Mouse (Mus musculus) CH12.LX (cell line): Measurements from ENCODE around the gene Ppp2r5c.

Experiments used
- BHLHE40 ChIP-seq: IDR thresholded peaks from 2 replicates; pipeline ENCODE4 v1.6.1; 2011; ENCODE audit warnings: mild to moderate bottlenecking, low read depth, low read length, improper control_type of control experiment
- CHD2 ChIP-seq: IDR thresholded peaks from 2 replicates; pipeline ENCODE4 v1.6.1; 2011; ENCODE audit warnings: low read length, improper control_type of control experiment
- CTCF ChIP-seq, 2 experiments: IDR thresholded peaks in 1 of 2; conservative IDR thresholded peaks in 1 of 2; 2 replicates each; pipeline ENCODE4 v1.5.1; 2011 to 2012; ENCODE audit warnings: low read depth in 2 of 2, low read length in 2 of 2, improper control_type of control experiment in 1 of 2, inconsistent platforms in 1 of 2, mild to moderate bottlenecking in 1 of 2, moderate library complexity in 1 of 2
- ELF1 ChIP-seq: IDR thresholded peaks from 2 replicates; pipeline ENCODE4 v1.6.1; 2014; ENCODE audit warnings: low read depth, mild to moderate bottlenecking, inconsistent platforms, low read length, improper control_type of control experiment
- EP300 ChIP-seq: IDR thresholded peaks from 2 replicates; pipeline ENCODE4 v1.6.1; 2011; ENCODE audit warnings: low read length, improper control_type of control experiment
- KAT2A ChIP-seq: IDR thresholded peaks from 2 replicates; pipeline ENCODE4 v1.6.1; 2012; ENCODE audit warnings: low read length, improper control_type of control experiment, inconsistent platforms; ENCODE audit not compliant: insufficient replicate concordance
- MAFK ChIP-seq: IDR thresholded peaks from 2 replicates; pipeline ENCODE4 v1.6.1; 2011; ENCODE audit warnings: low read length, improper control_type of control experiment; ENCODE audit not compliant: insufficient replicate concordance
- MAX ChIP-seq: IDR thresholded peaks from 2 replicates; pipeline ENCODE4 v1.6.1; 2011; ENCODE audit warnings: low read length, improper control_type of control experiment
- MYC ChIP-seq: IDR thresholded peaks from 2 replicates; pipeline ENCODE4 v1.6.1; 2011; ENCODE audit warnings: low read depth, mild to moderate bottlenecking, improper control_type of control experiment, low read length
- POLR2A ChIP-seq: IDR thresholded peaks from 2 replicates; pipeline ENCODE4 v1.6.1; 2011; ENCODE audit warnings: low read depth, mild to moderate bottlenecking, improper control_type of control experiment, low read length
- TBP ChIP-seq: conservative IDR thresholded peaks from 2 replicates; pipeline ENCODE4 v1.6.1; 2011; ENCODE audit warnings: low read depth, low read length, improper control_type of control experiment
- TCF12 ChIP-seq: IDR thresholded peaks from 2 replicates; pipeline ENCODE4 v1.6.1; 2014; ENCODE audit warnings: low read depth, mild to moderate bottlenecking, inconsistent platforms, low read length, improper control_type of control experiment
- ZNF384 ChIP-seq: IDR thresholded peaks from 2 replicates; pipeline ENCODE4 v1.6.1; 2012; ENCODE audit warnings: low read depth, low read length, improper control_type of control experiment, inconsistent platforms

DNA sequence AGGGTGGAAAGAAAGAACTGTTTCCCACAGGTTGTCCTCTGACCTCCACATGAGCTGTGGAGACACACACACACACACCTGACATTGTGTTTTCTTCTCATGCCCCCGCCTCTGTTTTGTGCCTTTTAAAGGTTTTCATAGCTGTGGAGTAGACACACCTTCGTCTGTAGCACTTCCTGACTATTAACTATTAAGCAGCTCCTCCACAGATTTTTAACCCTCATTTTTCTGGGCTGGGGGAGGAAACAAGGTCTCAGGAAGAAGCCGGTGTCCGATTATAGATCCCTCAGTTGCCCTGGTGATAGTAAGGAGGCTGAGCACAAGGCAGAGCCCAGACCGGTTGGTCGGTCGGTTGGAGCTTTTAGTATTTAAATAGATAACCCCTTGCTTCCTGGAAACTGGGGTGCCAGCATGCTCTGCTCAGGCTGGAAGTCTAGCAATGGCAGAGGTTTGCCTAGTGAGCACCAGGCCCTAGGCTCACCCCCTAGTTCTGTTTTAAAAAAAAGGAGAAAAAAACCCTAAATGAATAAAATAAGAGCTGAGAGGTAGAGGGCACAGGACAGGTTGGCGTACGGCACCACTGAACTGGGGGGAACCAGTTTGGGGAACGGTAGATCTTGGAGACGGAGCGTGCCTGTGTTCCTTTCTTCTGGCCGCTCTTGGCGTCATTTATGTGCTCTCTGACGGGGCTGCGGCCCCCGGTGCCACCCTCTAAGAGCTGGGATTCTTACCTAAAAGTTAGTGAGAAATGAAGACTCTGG lies 38.1 kb downstream of the Ppp2r5c start:
- no peak for TF ChIP-seq CTCF (conservative IDR thresholded peaks at IDR 0.05 in 1 of 2, IDR thresholded peaks at IDR 0.05 in 1 of 2; ENCODE audit: low read depth in 2 of 2, low read length in 2 of 2)
- no peak for TF ChIP-seq MAX
- no peak; the same call in 1 of the 2 replicates for TF ChIP-seq POLR2A
- TF ChIP-seq ZNF384 = no peak
- no peak for TF ChIP-seq MYC
- no peak for TF ChIP-seq TCF12
- TF ChIP-seq KAT2A = no peak
- no peak for TF ChIP-seq ELF1
- TF ChIP-seq TBP = no peak
- TF ChIP-seq BHLHE40 = no peak
- no peak for TF ChIP-seq EP300
- TF ChIP-seq CHD2 = no peak
- no peak for TF ChIP-seq MAFK
